25 mouse cellular contexts compared by ENCODE assay signal in genomic region chr5:46042684-46043348, GRCm38 (mm10).
DNase-seq lines count a peak whose midpoint lies in the region; ATAC-seq lines count a peak whose summit lies in the region.
"Had no signal": no experiment of that assay in that cellular context is flagged by ENCODE, and none has a peak within 500 bp of the region (broad histone marks: within the 10 kb centered on the region; RNA-seq: fewer than 3 reads in every experiment).

No protein-coding gene starts in this region.

- no peaks in the 10 kb centered on the region for H3K4me1 ChIP-seq in embryonic facial prominence, embryonic 14.5 days (ENCODE audit: control insufficient read depth, insufficient read depth, low read length)
- no peaks in the 10 kb centered on the region for H3K4me1 ChIP-seq in embryonic facial prominence, embryonic 10.5 days
- no peaks in the 10 kb centered on the region for H3K4me1 ChIP-seq in neural tube, embryonic 12.5 days
- 0 out of 2 replicates have a peak, but pooled peaks cover 4% of the 10 kb centered on the region for H3K4me1 ChIP-seq in hindbrain, embryonic 15.5 days (replicated peaks)
- H3K4me1 ChIP-seq in neural tube, embryonic 13.5 days (replicated peaks): peaks cover 12% of the 10 kb centered on the region; the same call in 1 of the 2 replicates
- H3K4me1 ChIP-seq: heart, embryonic 12.5 days; limb, embryonic 13.5 days; liver, embryonic 13.5 days had no signal

- no peaks in the 10 kb centered on the region for H3K9me3 ChIP-seq in embryonic facial prominence, embryonic 14.5 days (ENCODE audit: control insufficient read depth, low read length)
- H3K9me3 ChIP-seq in embryonic facial prominence, embryonic 10.5 days: no peaks in the 10 kb centered on the region
- H3K9me3 ChIP-seq in neural tube, embryonic 12.5 days: no peaks in the 10 kb centered on the region
- H3K9me3 ChIP-seq in hindbrain, embryonic 15.5 days: no peaks in the 10 kb centered on the region
- H3K9me3 ChIP-seq in neural tube, embryonic 13.5 days: no peaks in the 10 kb centered on the region
- H3K9me3 ChIP-seq: embryonic facial prominence, embryonic 13.5 days; heart, embryonic 12.5 days; limb, embryonic 13.5 days; liver, embryonic 13.5 days had no signal

- 60% methylated on average over 6 of the region's 6 CpGs for WGBS in embryonic facial prominence, embryonic 14.5 days
- 85% methylated on average over 6 of the region's 6 CpGs for WGBS in embryonic facial prominence, embryonic 10.5 days
- 60% methylated on average over 6 of the region's 6 CpGs for WGBS in neural tube, embryonic 12.5 days
- 42% methylated on average over 6 of the region's 6 CpGs for WGBS in hindbrain, embryonic 15.5 days
- WGBS in neural tube, embryonic 13.5 days: 40% methylated on average over 6 of the region's 6 CpGs

- H3K27ac ChIP-seq in embryonic facial prominence, embryonic 14.5 days (replicated peaks; ENCODE audit: low read depth, low read length): no peak overlapping the region
- no peak overlapping the region for H3K27ac ChIP-seq in embryonic facial prominence, embryonic 10.5 days (replicated peaks)
- no peak overlapping the region for H3K27ac ChIP-seq in neural tube, embryonic 12.5 days
- H3K27ac ChIP-seq in hindbrain, embryonic 15.5 days (replicated peaks): peak overlapping the region; percentile 49; the same call in 1 of the 2 replicates
- peak overlapping the region; percentile 70 for H3K27ac ChIP-seq in neural tube, embryonic 13.5 days (replicated peaks)
- H3K27ac ChIP-seq: embryonic facial prominence, embryonic 13.5 days; gastrocnemius, adult 2 months; limb, embryonic 13.5 days; liver, embryonic 13.5 days had no signal

- intact Hi-C loops in heart, postnatal 36 days (cut with DNase I): no loop called here

- no peaks in the 10 kb centered on the region for H3K36me3 ChIP-seq in embryonic facial prominence, embryonic 14.5 days (ENCODE audit: control insufficient read depth, insufficient read depth, low read length)
- H3K36me3 ChIP-seq in embryonic facial prominence, embryonic 10.5 days (replicated peaks): no peaks in the 10 kb centered on the region
- no peaks in the 10 kb centered on the region for H3K36me3 ChIP-seq in neural tube, embryonic 12.5 days
- H3K36me3 ChIP-seq in hindbrain, embryonic 15.5 days: no peaks in the 10 kb centered on the region
- no peaks in the 10 kb centered on the region for H3K36me3 ChIP-seq in neural tube, embryonic 13.5 days
- H3K36me3 ChIP-seq: embryonic facial prominence, embryonic 13.5 days; heart, embryonic 12.5 days; limb, embryonic 13.5 days; liver, embryonic 13.5 days had no signal

- no peak overlapping the region for H3K9ac ChIP-seq in embryonic facial prominence, embryonic 14.5 days (ENCODE audit: low read depth, low read length)
- H3K9ac ChIP-seq in neural tube, embryonic 12.5 days: no peak overlapping the region
- no peak overlapping the region for H3K9ac ChIP-seq in hindbrain, embryonic 15.5 days
- no peak overlapping the region for H3K9ac ChIP-seq in neural tube, embryonic 13.5 days
- H3K9ac ChIP-seq: embryonic facial prominence, embryonic 13.5 days; heart, embryonic 12.5 days; limb, embryonic 13.5 days; liver, embryonic 13.5 days; lung, embryonic 14.5 days had no signal

- H3K4me3 ChIP-seq in embryonic facial prominence, embryonic 14.5 days (ENCODE audit: low read depth, low read length): no peak overlapping the region
- no peak overlapping the region for H3K4me3 ChIP-seq in embryonic facial prominence, embryonic 10.5 days
- no peak overlapping the region for H3K4me3 ChIP-seq in neural tube, embryonic 12.5 days
- no peak overlapping the region for H3K4me3 ChIP-seq in hindbrain, embryonic 15.5 days
- no peak overlapping the region for H3K4me3 ChIP-seq in neural tube, embryonic 13.5 days
- H3K4me3 ChIP-seq: embryonic facial prominence, embryonic 13.5 days; gastrocnemius, adult 2 months; heart, embryonic 12.5 days; limb, embryonic 13.5 days; liver, embryonic 13.5 days had no signal

- no peak overlapping the region for H3K4me2 ChIP-seq in embryonic facial prominence, embryonic 14.5 days (ENCODE audit: low read depth, low read length)
- H3K4me2 ChIP-seq in neural tube, embryonic 12.5 days (replicated peaks): no peak overlapping the region
- H3K4me2 ChIP-seq in hindbrain, embryonic 15.5 days: no peak overlapping the region
- no peak overlapping the region for H3K4me2 ChIP-seq in neural tube, embryonic 13.5 days
- H3K4me2 ChIP-seq: embryonic facial prominence, embryonic 13.5 days; heart, embryonic 12.5 days; limb, embryonic 13.5 days; liver, embryonic 13.5 days; lung, embryonic 14.5 days had no signal

- DNase-seq in embryonic facial prominence, embryonic 14.5 days (ENCODE audit: low spot score): no peak
- DNase-seq in embryonic facial prominence, embryonic 10.5 days (ENCODE audit: low spot score): no peak
- DNase-seq in neural tube, embryonic 10.5 days (ENCODE audit: extremely low spot score, low spot score): no peak
- DNase-seq in lung, postnatal 10 days: no peak
- no peak for DNase-seq in heart, postnatal 36 days
- DNase-seq: adrenal gland, adult 8-10 months; cerebellum, adult 11 months; cerebellum, postnatal 10 days; gastrocnemius, adult 2 months; heart, adult 11 months; heart, postnatal 14 days; liver, embryonic 13.5 days; lung, embryonic 14.5 days; lung, postnatal 4 days; right cerebral cortex, postnatal 14 days; spleen, adult 18-20 months; thymus, adult 18-20 months had no signal

- peak; percentile 72; the same call in 1 of the 2 replicates for ATAC-seq in embryonic facial prominence, embryonic 14.5 days (ENCODE audit: low read depth)
- ATAC-seq in neural tube, embryonic 12.5 days (ENCODE audit: low FRiP score, low read depth): peak; percentile 73
- peak; percentile 80; the same call in 1 of the 2 replicates for ATAC-seq in hindbrain, embryonic 15.5 days (ENCODE audit: low FRiP score, low read depth)
- peak; percentile 89 for ATAC-seq in neural tube, embryonic 13.5 days (ENCODE audit: low read depth)
- ATAC-seq: CD4-positive, CD25-positive, alpha-beta regulatory T cell, adult 4 months; Patski had no signal

- no peaks in the 10 kb centered on the region for H3K27me3 ChIP-seq in embryonic facial prominence, embryonic 14.5 days (replicated peaks; ENCODE audit: control insufficient read depth, insufficient read depth, low read length)
- H3K27me3 ChIP-seq in embryonic facial prominence, embryonic 10.5 days (replicated peaks; ENCODE audit: low read depth, poor library complexity, severe bottlenecking): no peaks in the 10 kb centered on the region
- H3K27me3 ChIP-seq in neural tube, embryonic 12.5 days (replicated peaks): no peaks in the 10 kb centered on the region
- H3K27me3 ChIP-seq in hindbrain, embryonic 15.5 days: no peaks in the 10 kb centered on the region
- H3K27me3 ChIP-seq in neural tube, embryonic 13.5 days: no peaks in the 10 kb centered on the region
- H3K27me3 ChIP-seq: embryonic facial prominence, embryonic 13.5 days; heart, embryonic 12.5 days; limb, embryonic 13.5 days; liver, embryonic 13.5 days had no signal

Comparison
In these comparisons a context has a peak if more than half of its experiments do, and no peak if none do; other contexts are left out.
1. H3K27ac ChIP-seq: peak in hindbrain, embryonic 15.5 days (single experiment) and neural tube, embryonic 13.5 days (single experiment); none in embryonic facial prominence, embryonic 14.5 days (single experiment), embryonic facial prominence, embryonic 10.5 days (single experiment) and neural tube, embryonic 12.5 days (single experiment).
2. Peak in every context shown above with its lines, with median percentiles within 50 percentile points of each other: ATAC-seq.